Mouse (Mus musculus) intestine, embryonic 14.5 days (tissue): Measurements from ENCODE around the gene Gpr21. TPM values are rescaled to one million over a fixed set of nuclear protein-coding genes. Genes with fewer than 3 reads are reported as not detected.

ENCODE experiments used
- ATAC-seq: fragments of 200-750 bp; cut with Nextera tagmentation; replicated peaks from 2 replicates; pipeline ENCODE4 v1.8.0; 2017; ENCODE audit warnings: low read depth, moderate number of reproducible peaks, moderate TSS enrichment, moderate library complexity; ENCODE audit not compliant: low FRiP score, low TSS enrichment
- DNase-seq: peaks from one replicate; pipeline ENCODE4 v3.0.0-alpha.2; 2018; ENCODE audit warnings: low spot score
- H3K27ac ChIP-seq: fragments of 300-500 bp; sonication (generic); 2 replicates; pipeline ENCODE4 v1.5.1; 2014; ENCODE audit warnings: low read depth, mild to moderate bottlenecking, control low read depth
- H3K27me3 ChIP-seq: fragments of 300-500 bp; sonication (generic); replicated peaks from 2 replicates; pipeline ENCODE4 v1.6.1; 2014; ENCODE audit warnings: low read length, control low read depth; ENCODE audit not compliant: control insufficient read depth, insufficient read depth
- H3K36me3 ChIP-seq: fragments of 300-500 bp; sonication (generic); 2 replicates; pipeline ENCODE4 v1.6.1; 2014; ENCODE audit warnings: low read length, control low read depth; ENCODE audit not compliant: control insufficient read depth, insufficient read depth
- H3K4me1 ChIP-seq: fragments of 300-500 bp; sonication (generic); replicated peaks from 2 replicates; pipeline ENCODE4 v1.6.1; 2014; ENCODE audit warnings: low read length, control low read depth, mixed read lengths; ENCODE audit not compliant: control insufficient read depth, insufficient read depth
- H3K4me2 ChIP-seq: fragments of 300-500 bp; sonication (generic); 2 replicates; pipeline ENCODE4 v1.6.1; 2014; ENCODE audit warnings: low read length
- H3K4me3 ChIP-seq: fragments of 300-500 bp; sonication (generic); 2 replicates; pipeline ENCODE4 v1.5.1; 2014; ENCODE audit warnings: low read depth, low read length, control low read depth, mixed read lengths
- H3K9ac ChIP-seq: fragments of 300-500 bp; sonication (generic); 2 replicates; pipeline ENCODE4 v1.6.1; 2014; ENCODE audit warnings: mild to moderate bottlenecking, low read length
- H3K9me3 ChIP-seq: fragments of 300-500 bp; sonication (generic); 2 replicates; pipeline ENCODE4 v1.6.1; 2016; ENCODE audit warnings: low read length, control low read depth; ENCODE audit not compliant: control insufficient read depth
- WGBS: fragments of 180-500 bp; shearing (Covaris S2); extraction: QIAGEN DNeasy Blood & Tissue Kit; methylation state at CpG from one replicate; pipeline ENCODE4 v1.1.7; 2014; 5-methylcytosine and 5-hydroxymethylcytosine counted together
- polyA plus RNA-seq: library from polyadenylated mRNA; unstranded; fragments of >200 nt; fragmentation: Nextera tagmentation; extraction: Ambion mirVana; gene quantifications from 2 replicates; pipeline ENCODE4 v1.2.1, GENCODE M21; 2014

Gpr21 gene
- polyA plus RNA-seq, 1 experiment from 2014 or later: 2.6 TPM

GRCm38 (mm10) chr2:37511134-37511901, 4.8 kb upstream of the Gpr21 start:
- ATAC-seq: peak; percentile 76
- 82% methylated on average over 4 of the region's 4 CpGs for WGBS
- Histone ChIP-seq H3K9me3 (no peaks in the 10 kb centered on the region), H3K4me3 (no peak overlapping the region), H3K36me3 (peaks cover 55% of the 10 kb centered on the region), H3K9ac (no peak overlapping the region), H3K4me2 (no peak overlapping the region), H3K27me3 (no peaks in the 10 kb centered on the region), H3K4me1 (peaks cover 4% of the 10 kb centered on the region; the same call in 1 of the 2 replicates), H3K27ac (no peak overlapping the region)
- no peak for DNase-seq

DNA sequence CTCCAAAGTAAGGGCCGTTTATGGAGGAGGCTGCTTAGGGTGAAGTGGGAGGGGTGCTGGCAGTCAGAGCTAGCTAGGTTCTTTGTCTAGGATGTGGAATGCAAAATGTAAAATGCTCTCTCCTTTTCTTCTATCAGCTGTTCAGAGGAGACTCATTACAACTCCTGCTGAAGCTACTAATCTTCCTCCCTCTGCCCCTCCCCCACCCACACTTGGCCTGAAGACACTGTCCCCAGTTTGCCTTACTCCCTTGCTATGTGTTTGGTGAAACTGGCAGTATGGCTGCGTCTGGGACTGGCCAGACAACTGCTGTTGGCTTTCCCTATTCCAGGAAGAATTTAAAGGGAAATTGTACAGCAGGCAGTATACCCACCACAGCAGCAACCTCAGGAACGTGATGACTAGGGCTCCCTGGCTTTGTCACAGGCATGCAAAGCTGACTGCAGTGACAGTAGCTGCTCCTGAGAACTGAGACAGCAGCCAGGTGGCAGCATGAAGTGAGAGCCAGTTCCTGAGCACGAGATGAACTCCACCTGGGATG, 860 bp downstream of the Gpr21 start:
- H3K4me2 ChIP-seq: no peak overlapping the region

GRCm38 (mm10) chr2:37518561-37519285, 2.6 kb downstream of the Gpr21 start:
- no peaks in the 10 kb centered on the region for H3K9me3 ChIP-seq
- DNase-seq: no peak
- no peak for ATAC-seq
- no peak overlapping the region for H3K4me2 ChIP-seq
- peaks cover 19% of the 10 kb centered on the region for H3K36me3 ChIP-seq
- no peak overlapping the region for H3K9ac ChIP-seq
- H3K27me3 ChIP-seq: no peaks in the 10 kb centered on the region
- H3K27ac ChIP-seq: no peak overlapping the region
- peaks cover 6% of the 10 kb centered on the region; the same call in 1 of the 2 replicates for H3K4me1 ChIP-seq
- WGBS: 58% methylated on average over 4 of the region's 4 CpGs
- H3K4me3 ChIP-seq: no peak overlapping the region

More for the DNA sequence above, 860 bp downstream of the Gpr21 start:
- 41% methylated on average over 4 of the region's 4 CpGs for WGBS
- Histone ChIP-seq H3K4me1 (peaks cover 6% of the 10 kb centered on the region; the same call in 1 of the 2 replicates), H3K9ac (no peak overlapping the region), H3K36me3 (peaks cover 29% of the 10 kb centered on the region), H3K27me3 (no peaks in the 10 kb centered on the region), H3K4me3 (no peak overlapping the region), H3K27ac (no peak overlapping the region), H3K9me3 (no peaks in the 10 kb centered on the region)
- no peak for ATAC-seq
- no peak for DNase-seq

DNA sequence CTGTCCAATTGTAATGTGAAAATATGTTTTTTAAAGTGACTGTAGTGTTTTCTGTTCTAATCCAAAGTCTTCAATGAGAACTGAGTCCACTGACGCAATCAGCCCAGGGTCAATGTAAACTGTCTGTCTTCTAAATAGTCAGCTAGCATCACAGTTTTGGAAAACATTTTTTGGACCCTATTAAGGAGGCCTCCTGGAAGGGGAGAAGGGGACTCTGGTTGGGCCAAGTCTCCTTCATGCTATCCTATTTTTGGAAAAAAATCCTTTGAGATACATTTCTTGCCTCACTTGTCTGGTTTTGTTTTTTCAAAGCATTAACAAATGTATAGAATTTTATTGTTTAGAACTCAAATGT, 3.1 kb downstream of the Gpr21 start:
- no peak overlapping the region for H3K27ac ChIP-seq
- H3K4me1 ChIP-seq: peaks cover 6% of the 10 kb centered on the region; the same call in 1 of the 2 replicates
- no peaks in the 10 kb centered on the region for H3K27me3 ChIP-seq
- ATAC-seq: no peak
- peaks cover 19% of the 10 kb centered on the region for H3K36me3 ChIP-seq
- 61% methylated on average over 1 of the region's 1 CpGs for WGBS
- no peak overlapping the region for H3K4me3 ChIP-seq
- no peak overlapping the region for H3K9ac ChIP-seq
- no peak for DNase-seq
- no peaks in the 10 kb centered on the region for H3K9me3 ChIP-seq
- no peak overlapping the region for H3K4me2 ChIP-seq

GRCm38 (mm10) chr2:37527587-37527986, 11.5 kb downstream of the Gpr21 start:
- H3K27me3 ChIP-seq: no peaks in the 10 kb centered on the region
- peaks cover 14% of the 10 kb centered on the region for H3K36me3 ChIP-seq
- H3K9me3 ChIP-seq: no peaks in the 10 kb centered on the region
- H3K27ac ChIP-seq: no peak overlapping the region
- no peaks in the 10 kb centered on the region for H3K4me1 ChIP-seq
- DNase-seq (no peak), ATAC-seq (no peak)
- H3K4me2 ChIP-seq: no peak overlapping the region
- no peak overlapping the region for H3K9ac ChIP-seq
- no peak overlapping the region for H3K4me3 ChIP-seq

DNA sequence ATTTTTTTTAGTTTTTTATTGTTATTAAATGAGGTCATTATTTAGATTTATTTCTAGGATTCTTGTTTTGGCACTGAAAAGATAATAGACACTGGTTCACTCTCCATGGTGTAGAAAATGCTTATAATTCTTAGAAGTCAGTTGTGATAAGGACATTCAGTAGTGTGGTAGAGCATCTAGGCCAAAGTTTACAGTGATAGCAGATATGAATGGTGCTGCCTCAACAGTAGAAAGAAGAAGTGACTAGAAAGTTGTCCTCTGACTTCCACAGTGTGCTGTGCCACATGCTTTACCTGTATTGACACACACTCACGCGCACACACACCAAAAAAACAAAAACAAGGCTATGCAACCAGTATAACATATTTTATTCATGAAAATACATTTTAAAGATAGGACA, 13.3 kb downstream of the Gpr21 start:
- Histone ChIP-seq H3K36me3 (peaks cover 23% of the 10 kb centered on the region), H3K27me3 (no peaks in the 10 kb centered on the region), H3K4me1 (no peaks in the 10 kb centered on the region), H3K4me2 (no peak overlapping the region), H3K9me3 (no peaks in the 10 kb centered on the region), H3K9ac (no peak overlapping the region), H3K4me3 (no peak overlapping the region), H3K27ac (no peak overlapping the region)
- ATAC-seq (no peak), DNase-seq (no peak)
- 92% methylated on average over 2 of the region's 2 CpGs for WGBS

- no peak overlapping the region for H3K27ac ChIP-seq
- H3K4me1 ChIP-seq: no peaks in the 10 kb centered on the region
- WGBS: 97% methylated on average over 1 of the region's 1 CpGs
- no peak overlapping the region for H3K9ac ChIP-seq
- ATAC-seq: no peak
- H3K36me3 ChIP-seq: peaks cover 31% of the 10 kb centered on the region
- no peak overlapping the region for H3K4me3 ChIP-seq
- DNase-seq: no peak
- no peak overlapping the region for H3K4me2 ChIP-seq
- H3K27me3 ChIP-seq: no peaks in the 10 kb centered on the region
- H3K9me3 ChIP-seq: no peaks in the 10 kb centered on the region
Observed at GRCm38 (mm10) chr2:37530766-37531165, 14.6 kb downstream of the Gpr21 start.

- H3K27ac ChIP-seq: no peak overlapping the region
- no peaks in the 10 kb centered on the region for H3K4me1 ChIP-seq
- H3K9ac ChIP-seq: no peak overlapping the region
- WGBS: 85% methylated on average over 3 of the region's 3 CpGs
- H3K27me3 ChIP-seq: no peaks in the 10 kb centered on the region
- H3K4me2 ChIP-seq: no peak overlapping the region
- ATAC-seq (no peak), DNase-seq (no peak)
- no peaks in the 10 kb centered on the region for H3K9me3 ChIP-seq
- H3K36me3 ChIP-seq: peaks cover 39% of the 10 kb centered on the region
- no peak overlapping the region for H3K4me3 ChIP-seq
Observed at GRCm38 (mm10) chr2:37531639-37532038, 15.5 kb downstream of the Gpr21 start.
